Mouse (Mus musculus) testis, adult 2 months (tissue): ENCODE measurements around the gene Msrb3.

ENCODE experiments used
- CTCF ChIP-seq: fragments of 200-500 bp; IDR thresholded peaks from 2 replicates; pipeline ENCODE4 v1.5.1; 2012; ENCODE audit warnings: low read depth, mild to moderate bottlenecking, inconsistent platforms, low read length, moderate library complexity; ENCODE audit not compliant: control insufficient read depth, insufficient read depth, insufficient replicate concordance
- POLR2A ChIP-seq: fragments of 200-500 bp; IDR thresholded peaks from 2 replicates; pipeline ENCODE4 v1.6.1; 2012; ENCODE audit warnings: low read depth, mild to moderate bottlenecking, inconsistent platforms, low read length, moderate library complexity; ENCODE audit not compliant: control insufficient read depth

GRCm38 (mm10) chr10:120938904-120939208 is 40.0 kb upstream of the Msrb3 start:
- TF ChIP-seq POLR2A (no peak), CTCF (no peak)
